ENCODE assay signal across 16 mouse cellular contexts in the genomic region with DNA sequence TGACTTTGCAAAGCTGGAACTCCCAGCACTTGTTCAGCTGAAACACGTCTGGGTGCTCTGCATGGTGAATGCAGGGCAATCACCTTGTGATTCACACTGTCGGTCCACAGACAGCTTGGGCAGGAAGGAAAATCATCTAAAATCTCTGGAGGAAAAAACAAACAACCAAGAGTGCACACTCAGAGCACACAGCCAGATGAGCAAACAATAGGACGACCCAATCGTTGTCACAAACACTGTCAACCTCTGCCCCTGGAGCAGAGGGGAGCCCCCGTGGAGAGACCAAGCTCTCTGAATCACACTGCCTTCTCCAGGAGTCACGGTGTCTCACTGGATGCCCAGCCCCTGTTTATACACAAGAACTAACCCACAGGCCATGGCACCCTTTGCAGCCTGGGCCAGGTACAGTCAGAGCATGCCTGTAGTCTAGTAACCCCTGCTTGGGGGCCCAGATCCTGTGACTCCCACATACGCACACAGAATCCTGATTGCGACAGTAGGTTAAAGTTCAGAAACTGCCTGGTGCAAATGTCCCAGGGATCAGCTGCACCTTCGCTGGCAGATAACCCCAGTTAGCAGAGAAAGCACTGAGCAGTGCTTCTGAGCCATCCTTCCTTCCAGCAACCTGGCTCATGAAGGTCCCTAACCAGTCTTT.
DNase-seq lines count a peak whose midpoint lies in the region; TF ChIP-seq lines count a peak whose summit lies in the region.
"Had no signal": no experiment of that assay in that cellular context is flagged by ENCODE, and none has a peak within 500 bp of the region (broad histone marks: within the 10 kb centered on the region; RNA-seq: fewer than 3 reads in every experiment).

No protein-coding gene starts in this region.

- no peaks in the 10 kb centered on the region for H3K36me3 ChIP-seq in macrophage (ENCODE audit: inconsistent target)
- H3K36me3 ChIP-seq in thymus, adult 2 months (ENCODE audit: control insufficient read depth, insufficient read depth, low read length): no peaks in the 10 kb centered on the region
- H3K36me3 ChIP-seq: forebrain, embryonic 10.5 days; heart, embryonic 10.5 days; hindbrain, embryonic 10.5 days had no signal

- H3K27me3 ChIP-seq in thymus, adult 2 months (ENCODE audit: control insufficient read depth, insufficient read depth, low read length): no peaks in the 10 kb centered on the region
- H3K27me3 ChIP-seq: megakaryocyte, embryonic 14.5 days had no signal

- no peaks in the 10 kb centered on the region for H3K79me2 ChIP-seq in macrophage (ENCODE audit: inconsistent target)

- 0 out of 2 replicates have a peak overlapping the region, but pooled peaks have one; percentile 1 for H3K27ac ChIP-seq in macrophage
- H3K27ac ChIP-seq in thymus, adult 2 months (ENCODE audit: control insufficient read depth, insufficient read depth, low read length): no peak overlapping the region
- H3K27ac ChIP-seq: forebrain, embryonic 10.5 days; heart, embryonic 10.5 days; hindbrain, embryonic 10.5 days had no signal

- no peak for TF ChIP-seq CTCF in thymus, adult 2 months (IDR thresholded peaks at IDR 0.05; ENCODE audit: borderline replicate concordance, control insufficient read depth, extremely low read depth, insufficient read depth, low read length, poor library complexity)

- DNase-seq in adrenal gland, postnatal 14 days: peak; percentile 7
- no peak for DNase-seq in adrenal gland, adult 18-20 months (ENCODE audit: low spot score in 2 of 2)
- peak; percentile 97 for DNase-seq in fat pad, adult 2 months (ENCODE audit: extremely low read depth, low read depth, low spot score)
- DNase-seq in kidney, postnatal 25 days: peak; percentile 19 to 74
- DNase-seq in heart, postnatal 10 days: no peak
- no peak for DNase-seq in thymus, adult 2 months
- no peak for DNase-seq in layer of hippocampus, postnatal 10 days (ENCODE audit: low spot score in 2 of 2)
- DNase-seq: cerebellum, adult 11-12 months; lung, adult 2 months; right cerebral cortex, adult 18-20 months; thymus, postnatal 25 days had no signal

- intact Hi-C loops in heart, postnatal 10 days (cut with DNase I): no loop called here

- WGBS in macrophage (ENCODE audit: missing documents): 58% methylated on average over 9 of the region's 9 CpGs
- 81% methylated on average over 9 of the region's 9 CpGs for WGBS in thymus, adult 2 months

- no peak for TF ChIP-seq POLR2A in thymus, adult 2 months (IDR thresholded peaks at IDR 0.05; ENCODE audit: control insufficient read depth, extremely low read depth, insufficient read depth, low read length, poor library complexity)

- no peak overlapping the region for H3K4me3 ChIP-seq in macrophage (ENCODE audit: inconsistent target)
- no peak overlapping the region for H3K4me3 ChIP-seq in thymus, adult 2 months (ENCODE audit: control insufficient read depth, insufficient read depth, low read length)
- H3K4me3 ChIP-seq: forebrain, embryonic 10.5 days; heart, embryonic 10.5 days; hindbrain, embryonic 10.5 days; megakaryocyte, embryonic 14.5 days had no signal

- H3K4me1 ChIP-seq in thymus, adult 2 months (replicated peaks; ENCODE audit: control insufficient read depth, insufficient read depth, low read length): peaks cover 4% of the 10 kb centered on the region

Comparison
In these comparisons a context has a peak if more than half of its experiments do, and no peak if none do; other contexts are left out.
1. DNase-seq: peak in adrenal gland, postnatal 14 days (single experiment), fat pad, adult 2 months (single experiment) and kidney, postnatal 25 days (2 of 2); none in adrenal gland, adult 18-20 months (0 of 2), heart, postnatal 10 days (0 of 2), thymus, adult 2 months (single experiment) and layer of hippocampus, postnatal 10 days (0 of 2).